Mouse (Mus musculus): ENCODE data around the gene Atp2a2.

- no peak for TF ChIP-seq CTCF (IDR thresholded peaks at IDR 0.05; ENCODE audit: low read depth)
- no peak; the same call in 1 of the 2 replicates for TF ChIP-seq EP300 (IDR thresholded peaks at IDR 0.05; ENCODE audit: low read depth)
These were observed 48.8 kb downstream of the Atp2a2 start for GRCm38 (mm10) chr5:122453188-122453587.

Data from heart, postnatal 0 days (tissue).